Mouse (Mus musculus) liver, embryonic 14.5 days (tissue): ENCODE measurements around the gene Gm9970. TPM values are rescaled to one million over a fixed set of nuclear protein-coding genes. Genes with fewer than 3 reads are reported as not detected.

ENCODE experiments used
- ATAC-seq: fragments of 200-750 bp; cut with Nextera tagmentation; 2 replicates; pipeline ENCODE4 v1.8.0; 2017; ENCODE audit warnings: moderate number of reproducible peaks, mild to moderate bottlenecking, moderate library complexity; ENCODE audit not compliant: insufficient read depth
- DNase-seq, 3 experiments: peaks; one replicate each; pipeline ENCODE4 v3.0.0-alpha.2; 2012 to 2013; ENCODE audit warnings: low read depth in 3 of 3, low spot score in 3 of 3
- H3K27ac ChIP-seq: fragments of 300-500 bp; sonication (generic); 2 replicates; pipeline ENCODE4 v1.5.1; 2014; ENCODE audit warnings: moderate library complexity, mild to moderate bottlenecking, control low read depth, inconsistent platforms
- H3K27me3 ChIP-seq: fragments of 300-500 bp; sonication (generic); 2 replicates; pipeline ENCODE4 v1.6.1; 2014; ENCODE audit warnings: mild to moderate bottlenecking, low read length, moderate library complexity; ENCODE audit not compliant: control insufficient read depth, insufficient read depth
- H3K36me3 ChIP-seq: fragments of 300-500 bp; sonication (generic); replicated peaks from 2 replicates; pipeline ENCODE4 v1.6.1; 2014; ENCODE audit warnings: low read depth; ENCODE audit not compliant: control insufficient read depth, insufficient read depth
- H3K4me1 ChIP-seq, 2 experiments: fragments of 200-500 bp in 1 of 2; fragments of 300-500 bp in 1 of 2; sonication (generic) in 1 of 2; replicated peaks; 2 replicates each; pipeline ENCODE4 v1.6.1; 2012 to 2014; ENCODE audit warnings: antibody characterized with exemption in 1 of 2, inconsistent platforms in 1 of 2, low read length in 1 of 2; ENCODE audit not compliant: control insufficient read depth in 2 of 2, insufficient read depth in 2 of 2
- H3K4me2 ChIP-seq: fragments of 300-500 bp; sonication (generic); 2 replicates; pipeline ENCODE4 v1.6.1; 2014; ENCODE audit warnings: low read depth, mild to moderate bottlenecking, control low read depth, moderate library complexity
- H3K4me3 ChIP-seq, 2 experiments: fragments of 200-500 bp in 1 of 2; fragments of 300-500 bp in 1 of 2; sonication (generic) in 1 of 2; 2 replicates each; pipeline ENCODE4 v1.5.1; 2012 to 2014; ENCODE audit warnings: low read depth in 2 of 2, low read length in 2 of 2, mild to moderate bottlenecking in 2 of 2, control low read depth in 1 of 2, inconsistent platforms in 1 of 2, moderate library complexity in 1 of 2; ENCODE audit not compliant: insufficient read depth in 1 of 2
- H3K9ac ChIP-seq: fragments of 300-500 bp; sonication (generic); replicated peaks from 2 replicates; pipeline ENCODE4 v1.6.1; 2014; ENCODE audit warnings: mild to moderate bottlenecking, control low read depth, moderate library complexity
- H3K9me3 ChIP-seq: fragments of 300-500 bp; sonication (generic); 2 replicates; pipeline ENCODE4 v1.6.1; 2016; ENCODE audit warnings: low read length, mixed read lengths; ENCODE audit not compliant: control insufficient read depth
- CTCF ChIP-seq: IDR thresholded peaks from 2 replicates; pipeline ENCODE4 v1.5.1; 2016; ENCODE audit warnings: antibody characterized with exemption, low read depth, control low read depth
- EP300 ChIP-seq: IDR thresholded peaks from 2 replicates; pipeline ENCODE4 v1.6.1; 2016; ENCODE audit warnings: antibody characterized with exemption, low read depth
- WGBS: fragments of 180-500 bp; shearing (Covaris S2); extraction: QIAGEN DNeasy Blood & Tissue Kit; methylation state at CpG from one replicate; pipeline ENCODE4 v1.1.7; 2014; ENCODE audit not compliant: insufficient replicate concordance; 5-methylcytosine and 5-hydroxymethylcytosine counted together
- polyA plus RNA-seq, 2 experiments: library from polyadenylated mRNA; depleted of rRNA in 1 of 2; stranded (reverse) in 1 of 2; unstranded in 1 of 2; fragments of >200 nt; fragmentation: Nextera tagmentation in 1 of 2; extraction: Ambion mirVana in 1 of 2; gene quantifications; 2 replicates each; pipeline versions ENCODE4 v1.2.1 to v1.2.3; 2012 to 2014

Gene Gm9970
- polyA plus RNA-seq, 2 experiments: 0.07 to 0.19 TPM

DNA sequence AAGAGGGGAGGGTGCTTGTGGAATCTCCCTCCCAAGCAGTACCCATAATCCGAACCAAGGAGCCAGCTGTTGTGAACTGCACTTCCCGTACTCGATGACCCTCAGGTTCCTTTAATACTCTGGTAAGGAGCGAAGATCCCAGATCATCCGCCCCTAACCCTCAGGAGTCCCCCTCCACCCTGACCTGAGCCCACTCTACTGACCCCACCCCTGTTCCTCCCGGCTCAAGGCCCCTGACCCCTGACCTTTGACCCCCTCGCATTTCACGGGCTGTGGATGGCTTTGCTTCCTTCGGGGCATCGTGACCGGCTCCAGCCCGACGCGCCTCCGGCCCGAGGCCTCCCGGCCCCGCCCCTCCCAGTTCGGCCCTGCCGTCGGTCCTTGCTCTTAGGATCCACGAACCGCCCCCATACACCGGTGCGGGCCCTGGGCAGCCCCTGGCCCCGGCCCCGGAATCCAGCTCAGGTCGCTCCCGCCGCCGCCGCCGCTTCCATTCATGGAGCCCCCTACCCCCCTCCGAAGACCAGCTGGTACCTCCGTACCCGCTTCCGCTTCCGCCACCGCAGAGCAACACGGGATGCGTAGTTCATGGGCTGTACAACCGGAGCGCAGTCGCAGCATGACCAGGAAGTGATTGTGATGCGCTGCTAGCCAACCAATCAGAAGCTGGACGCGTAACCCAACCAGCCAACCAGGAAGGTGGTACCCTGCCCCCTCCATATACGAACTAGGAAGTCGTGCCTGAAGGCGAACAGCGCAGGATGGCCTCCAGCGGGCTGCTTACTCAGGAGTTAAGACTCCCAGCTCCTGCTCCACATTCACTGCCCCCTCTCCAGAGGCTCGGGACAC, 39.1 kb downstream of the Gm9970 start, which contains the start of gene Zfp513:
Zfp513 (minus strand) TSS at position 562 of the 849 bp plus-strand sequence.
- no peaks in the 10 kb centered on the region for H3K27me3 ChIP-seq
- no peaks in the 10 kb centered on the region; the same call in 1 of the 2 replicates for H3K9me3 ChIP-seq
- ATAC-seq (peak; percentile 95), DNase-seq (peak; percentile 94 to 96 (median 95))
- H3K4me3 ChIP-seq: peak within 1 kb of the TSS; percentile 77 to 85
- H3K4me2 ChIP-seq: peak within 1 kb of the TSS; percentile 87
- 0 out of 2 replicates have a peak, but pooled peaks have one; percentile 12 for TF ChIP-seq EP300
- peak; percentile 23; the same call in 1 of the 2 replicates for TF ChIP-seq CTCF
- H3K27ac ChIP-seq: peak within 1 kb of the TSS; percentile 43
- H3K4me1 ChIP-seq: peaks cover 0 to 3% of the 10 kb centered on the region in 2 experiments; a peak in 3 of 4 replicates
- H3K9ac ChIP-seq: peak within 1 kb of the TSS; percentile 67
- peaks cover 76% of the 10 kb centered on the region for H3K36me3 ChIP-seq
- WGBS: 1% methylated on average over 53 of the region's 53 CpGs

DNA sequence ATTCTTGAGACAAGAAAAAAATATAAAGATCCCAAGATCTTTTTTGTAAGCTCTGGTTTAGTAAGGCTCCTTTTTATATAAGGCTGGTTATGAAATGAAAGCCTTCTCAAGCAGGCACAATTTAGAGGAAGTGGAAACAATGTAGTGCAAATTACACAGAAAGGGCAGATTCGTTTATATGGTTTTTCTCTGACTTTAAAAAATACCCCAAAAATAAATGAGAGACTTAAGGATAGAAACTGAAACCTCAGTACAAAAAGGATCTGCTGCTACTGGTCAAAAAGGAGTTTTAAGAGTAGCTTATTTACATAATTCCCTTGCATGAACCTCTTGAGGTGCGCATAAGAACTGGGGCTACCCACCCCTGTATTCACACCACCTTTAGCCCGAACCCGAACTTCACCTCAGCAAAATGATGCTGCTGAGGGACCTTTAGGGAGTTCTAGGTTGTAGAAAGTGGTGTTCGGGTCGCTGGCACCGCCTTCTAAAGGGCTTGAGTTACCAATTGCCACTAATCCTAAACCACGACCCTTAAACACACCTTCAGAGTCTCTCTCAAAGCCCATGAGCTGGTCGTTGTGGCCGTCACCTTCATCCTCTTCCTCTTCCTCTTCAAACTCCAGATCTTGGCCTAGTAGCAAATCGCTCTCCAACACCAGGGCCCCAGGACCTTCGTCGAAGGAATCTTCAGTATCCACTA, 39.8 kb downstream of the Gm9970 start:
- Histone ChIP-seq H3K9ac (peak overlapping the region; percentile 67), H3K4me3 (peak overlapping the region; percentile 77 to 85), H3K27ac (peak overlapping the region; percentile 36), H3K36me3 (peaks cover 75% of the 10 kb centered on the region), H3K27me3 (no peaks in the 10 kb centered on the region), H3K4me2 (peak overlapping the region; percentile 87), H3K4me1 (peaks cover 0 to 3% of the 10 kb centered on the region in 2 experiments; a peak in 3 of 4 replicates), H3K9me3 (no peaks in the 10 kb centered on the region; the same call in 1 of the 2 replicates)
- WGBS: 18% methylated on average over 13 of the region's 13 CpGs
- no peak for DNase-seq
- no peak for ATAC-seq
- no peak for TF ChIP-seq CTCF

DNA sequence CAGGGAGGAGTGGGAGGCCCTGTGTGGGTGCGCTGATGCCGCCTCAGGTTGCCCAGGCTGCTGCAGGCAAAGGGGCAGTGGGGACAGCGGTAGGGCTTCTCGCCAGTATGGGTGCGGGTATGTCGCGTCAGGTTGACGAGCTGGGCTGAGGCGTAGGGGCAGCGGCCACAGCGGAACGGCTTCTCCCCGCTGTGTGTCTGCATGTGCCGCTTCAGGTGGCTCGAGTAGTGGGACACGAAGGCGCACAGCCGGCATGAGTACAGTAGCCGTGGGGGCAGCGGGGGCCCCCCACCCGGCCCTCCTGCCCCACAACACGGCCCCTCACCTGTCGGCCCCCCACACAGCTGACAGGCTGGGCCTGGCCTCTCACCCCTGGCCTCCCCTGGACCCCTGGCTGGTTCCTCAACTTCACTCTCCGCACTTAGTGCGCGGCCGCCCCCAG, 40.7 kb downstream of the Gm9970 start:
- Histone ChIP-seq H3K27ac (no peak overlapping the region), H3K9ac (no peak overlapping the region; the same call in 1 of the 2 replicates), H3K36me3 (peaks cover 76% of the 10 kb centered on the region), H3K27me3 (no peaks in the 10 kb centered on the region), H3K4me3 (no peak overlapping the region), H3K4me2 (peak overlapping the region; percentile 87; the same call in 1 of the 2 replicates), H3K4me1 (peaks cover 0 to 3% of the 10 kb centered on the region in 2 experiments; a peak in 3 of 4 replicates), H3K9me3 (no peaks in the 10 kb centered on the region; the same call in 1 of the 2 replicates)
- ATAC-seq: no peak
- DNase-seq: no peak
- TF ChIP-seq CTCF: no peak
- no peak for TF ChIP-seq EP300
- 87% methylated on average over 27 of the region's 27 CpGs for WGBS

DNA sequence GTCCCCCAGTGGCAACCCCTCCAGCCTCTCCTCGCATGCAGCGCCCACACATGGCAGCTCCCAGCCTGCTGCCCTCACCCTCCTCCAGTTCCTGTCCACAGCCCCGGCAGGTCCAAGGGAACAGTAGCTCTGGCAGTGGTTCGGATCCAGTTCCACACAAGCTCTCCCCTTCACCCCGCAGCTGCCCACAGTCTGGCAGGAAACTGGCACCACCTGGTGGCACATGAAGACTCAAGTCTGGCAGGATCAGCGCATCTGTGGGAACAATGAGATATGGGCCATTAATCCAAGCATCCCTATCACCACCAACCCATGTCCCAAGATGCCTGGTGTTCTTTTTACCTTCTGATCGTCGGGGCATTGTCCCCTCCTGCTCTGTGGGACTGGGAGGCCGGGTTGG, 41.1 kb downstream of the Gm9970 start:
- Histone ChIP-seq H3K9me3 (no peaks in the 10 kb centered on the region; the same call in 1 of the 2 replicates), H3K36me3 (peaks cover 75% of the 10 kb centered on the region), H3K27ac (no peak overlapping the region), H3K4me1 (peaks cover 0 to 3% of the 10 kb centered on the region in 2 experiments; a peak in 3 of 4 replicates), H3K4me3 (no peak overlapping the region), H3K4me2 (no peak overlapping the region), H3K27me3 (no peaks in the 10 kb centered on the region), H3K9ac (no peak overlapping the region)
- TF ChIP-seq EP300 (no peak), CTCF (peak; percentile 53)
- ATAC-seq (no peak), DNase-seq (no peak)
- 77% methylated on average over 9 of the region's 9 CpGs for whole genome bisulfite sequencing
